Mouse (Mus musculus): Measurements from ENCODE around the gene Lair1.

- TF ChIP-seq CTCF (IDR thresholded peaks at IDR 0.05; ENCODE audit: borderline replicate concordance, insufficient read depth, low read length) = no peak
- TF ChIP-seq POLR2A (IDR thresholded peaks at IDR 0.05; ENCODE audit: low read depth, low read length) = no peak
These were observed 17.5 kb upstream of the Lair1 start for GRCm38 (mm10) chr7:4080552-4080951.
